Mouse (Mus musculus) midbrain, embryonic 10.5 days (tissue): Measurements from ENCODE around the gene Spaca5. TPM values are rescaled to one million over a fixed set of nuclear protein-coding genes. Genes with fewer than 3 reads are reported as not detected.
A peak's percentile ranks its signal among the peaks of the same experiment; 100 is the strongest.

Experiments used
- DNase-seq: peaks from one replicate; pipeline ENCODE4 v3.0.0-alpha.2; 2017; ENCODE audit warnings: low spot score
- H3K27ac ChIP-seq: fragments of 300-500 bp; sonication (generic); replicated peaks from 2 replicates; pipeline ENCODE4 v1.5.1; 2016; ENCODE audit warnings: mild to moderate bottlenecking
- H3K27me3 ChIP-seq: fragments of 300-500 bp; sonication (generic); 2 replicates; pipeline ENCODE4 v1.6.1; 2016; ENCODE audit warnings: low read depth, mild to moderate bottlenecking; ENCODE audit not compliant: poor library complexity, severe bottlenecking
- H3K36me3 ChIP-seq: fragments of 300-500 bp; sonication (generic); 2 replicates; pipeline ENCODE4 v1.6.1; 2016; ENCODE audit warnings: mild to moderate bottlenecking, moderate library complexity
- H3K4me1 ChIP-seq: fragments of 300-500 bp; sonication (generic); 2 replicates; pipeline ENCODE4 v1.6.1; 2016
- H3K4me3 ChIP-seq: fragments of 300-500 bp; sonication (generic); 2 replicates; pipeline ENCODE4 v1.5.1; 2016; ENCODE audit warnings: mild to moderate bottlenecking, moderate library complexity
- H3K9me3 ChIP-seq: fragments of 300-500 bp; sonication (generic); replicated peaks from 2 replicates; pipeline ENCODE4 v1.6.1; 2016; ENCODE audit warnings: mild to moderate bottlenecking
- WGBS: fragments of 180-500 bp; shearing (Covaris S2); methylation state at CpG from one replicate; pipeline ENCODE4 v1.1.7; 2016; 5-methylcytosine and 5-hydroxymethylcytosine counted together
- polyA plus RNA-seq: library from polyadenylated mRNA; unstranded; fragments of >200 nt; fragmentation: Nextera tagmentation; extraction: Ambion mirVana; gene quantifications from 2 replicates; pipeline ENCODE4 v1.2.1, GENCODE M21; 2016

Gene Spaca5
- polyA plus RNA-seq: not detected in 2 replicates

DNA sequence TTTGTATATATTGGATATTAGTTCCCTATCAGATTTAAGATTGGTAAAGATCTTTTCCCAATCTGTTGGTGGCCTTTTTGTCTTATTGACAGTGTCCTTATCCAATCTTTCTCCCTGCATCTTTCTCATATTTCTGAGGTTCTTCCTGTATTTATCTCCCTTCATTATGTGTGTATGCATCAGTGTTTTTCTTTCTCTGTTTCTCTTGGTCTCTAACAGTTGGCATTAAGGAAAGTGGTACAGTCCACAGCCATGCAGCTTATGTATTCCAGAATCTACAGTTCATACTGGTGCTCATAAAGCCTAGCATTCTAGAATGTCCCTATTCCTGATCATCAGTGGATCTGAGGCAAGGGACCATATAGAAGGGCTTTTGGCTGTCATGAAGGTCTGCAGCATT is at the start of gene Spaca5:
Spaca5 (plus strand) TSS at position 301 of the 400 bp plus-strand sequence.
- Histone ChIP-seq H3K4me1 (no peaks in the 10 kb centered on the region), H3K4me3 (no peak within 1 kb of the TSS), H3K9me3 (peaks cover 2% of the 10 kb centered on the region; the same call in 1 of the 2 replicates), H3K27me3 (no peaks in the 10 kb centered on the region), H3K27ac (no peak within 1 kb of the TSS), H3K36me3 (no peaks in the 10 kb centered on the region)
- DNase-seq: no peak

DNA sequence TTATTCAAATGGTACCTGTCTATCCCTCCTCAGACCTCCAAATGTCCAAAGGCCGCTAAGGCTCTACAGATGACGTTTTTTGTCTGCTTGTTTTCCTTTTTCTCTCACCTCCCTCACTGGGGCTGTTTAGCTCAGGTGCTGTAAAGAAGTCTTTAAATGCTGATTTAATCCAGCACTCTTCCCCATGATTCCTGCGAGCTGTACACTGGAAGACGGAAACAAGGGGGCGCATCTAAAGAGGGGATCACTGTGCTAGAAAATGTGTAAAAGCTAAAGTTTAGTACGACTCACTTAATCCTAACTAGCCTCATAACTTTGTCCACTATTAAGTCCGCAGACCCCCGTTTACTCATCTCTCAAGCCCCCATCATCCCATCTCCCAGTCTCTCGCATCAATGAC is 6.7 kb upstream of the Spaca5 start:
- no peak for DNase-seq
- Histone ChIP-seq H3K4me1 (no peaks in the 10 kb centered on the region), H3K27ac (peak overlapping the region; percentile 76), H3K9me3 (0 out of 2 replicates have a peak, but pooled peaks cover 2% of the 10 kb centered on the region), H3K4me3 (peak overlapping the region; percentile 58), H3K27me3 (no peaks in the 10 kb centered on the region), H3K36me3 (no peaks in the 10 kb centered on the region)
- 24% methylated on average over 9 of the region's 9 CpGs for WGBS

DNA sequence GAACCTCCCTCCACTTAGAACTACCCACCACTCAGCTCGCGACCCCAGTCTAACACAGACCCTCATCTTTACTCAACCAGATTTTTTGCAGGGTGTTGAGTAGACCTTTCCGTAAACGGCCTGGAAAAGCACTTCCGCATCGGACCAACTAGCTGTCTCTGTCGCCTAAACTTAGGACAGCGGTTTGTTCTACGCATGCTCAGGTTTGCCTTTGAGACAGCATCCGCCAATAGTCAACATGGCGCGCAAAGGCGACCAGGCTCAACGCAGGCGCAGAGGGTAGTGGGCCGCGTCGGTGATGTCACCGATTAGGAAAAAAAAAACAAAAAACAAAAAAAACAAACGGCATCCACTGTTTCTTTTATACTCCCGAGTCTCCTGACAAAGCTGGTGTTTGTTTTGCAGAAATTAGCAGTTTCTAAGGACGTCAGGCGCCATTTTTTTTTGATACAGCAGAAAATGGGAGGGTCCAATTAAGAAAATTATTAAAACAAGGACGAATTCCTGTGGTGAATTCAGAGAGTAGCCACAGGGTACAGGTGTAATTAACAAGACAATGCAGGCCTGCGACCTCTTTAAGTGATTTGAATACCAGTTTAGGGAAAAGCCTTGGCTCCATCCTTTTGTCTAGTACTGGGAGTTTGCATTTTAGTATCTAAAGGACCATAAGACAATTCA is 6.2 kb upstream of the Spaca5 start, which contains the start of gene Zfp182:
Zfp182 (minus strand) TSS at position 451 of the 678 bp plus-strand sequence.
- Histone ChIP-seq H3K4me3 (peak within 1 kb of the TSS; percentile 58), H3K4me1 (no peaks in the 10 kb centered on the region), H3K9me3 (0 out of 2 replicates have a peak, but pooled peaks cover 2% of the 10 kb centered on the region), H3K27me3 (no peaks in the 10 kb centered on the region), H3K27ac (peak within 1 kb of the TSS; percentile 76), H3K36me3 (no peaks in the 10 kb centered on the region)
- 28% methylated on average over 25 of the region's 25 CpGs for WGBS
- peak; percentile 69 for DNase-seq

DNA sequence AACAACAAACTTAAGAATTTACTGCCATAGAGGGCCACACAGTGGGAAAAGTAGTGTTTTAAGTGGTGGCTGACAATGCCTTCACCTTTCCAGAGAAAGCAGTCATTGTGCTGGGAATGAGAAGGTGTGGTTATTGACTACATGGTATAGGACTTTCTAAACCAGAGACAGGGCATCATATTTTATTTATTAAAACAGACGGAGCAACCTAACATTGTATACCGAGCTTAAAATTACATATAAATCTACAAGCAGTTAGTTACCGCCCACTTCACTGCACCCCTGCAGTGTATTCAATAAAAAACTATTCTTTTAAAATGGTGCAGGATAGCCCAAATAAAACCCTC is 5.7 kb upstream of the Spaca5 start:
- H3K36me3 ChIP-seq: no peaks in the 10 kb centered on the region
- H3K4me1 ChIP-seq: no peaks in the 10 kb centered on the region
- peak overlapping the region; percentile 58 for H3K4me3 ChIP-seq
- H3K27me3 ChIP-seq: no peaks in the 10 kb centered on the region
- H3K27ac ChIP-seq: peak overlapping the region; percentile 76
- WGBS: 80% methylated on average over 3 of the region's 3 CpGs
- no peak for DNase-seq
- 0 out of 2 replicates have a peak, but pooled peaks cover 2% of the 10 kb centered on the region for H3K9me3 ChIP-seq

DNA sequence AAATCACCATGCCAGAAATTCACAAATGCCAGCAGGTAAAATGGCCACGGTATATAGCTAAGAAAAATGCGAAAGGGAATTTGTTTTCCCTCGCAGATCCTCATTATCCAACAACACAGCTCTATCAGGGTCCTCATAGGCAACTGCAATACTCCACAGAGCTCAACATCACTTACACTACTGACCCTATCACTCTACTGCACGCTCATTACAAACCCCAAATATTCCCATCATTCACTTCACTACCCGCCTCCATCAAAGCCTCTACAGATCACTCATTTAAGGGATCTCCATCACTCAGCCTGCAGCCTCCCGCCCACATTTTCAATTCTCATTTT is 20.4 kb downstream of the Spaca5 start:
- DNase-seq: no peak
- Histone ChIP-seq H3K4me3 (peak overlapping the region; percentile 55), H3K27me3 (no peaks in the 10 kb centered on the region), H3K4me1 (no peaks in the 10 kb centered on the region), H3K36me3 (peaks cover 2% of the 10 kb centered on the region; the same call in 1 of the 2 replicates), H3K9me3 (no peaks in the 10 kb centered on the region; the same call in 1 of the 2 replicates), H3K27ac (peak overlapping the region; percentile 74)
- 34% methylated on average over 6 of the region's 6 CpGs for WGBS

DNA sequence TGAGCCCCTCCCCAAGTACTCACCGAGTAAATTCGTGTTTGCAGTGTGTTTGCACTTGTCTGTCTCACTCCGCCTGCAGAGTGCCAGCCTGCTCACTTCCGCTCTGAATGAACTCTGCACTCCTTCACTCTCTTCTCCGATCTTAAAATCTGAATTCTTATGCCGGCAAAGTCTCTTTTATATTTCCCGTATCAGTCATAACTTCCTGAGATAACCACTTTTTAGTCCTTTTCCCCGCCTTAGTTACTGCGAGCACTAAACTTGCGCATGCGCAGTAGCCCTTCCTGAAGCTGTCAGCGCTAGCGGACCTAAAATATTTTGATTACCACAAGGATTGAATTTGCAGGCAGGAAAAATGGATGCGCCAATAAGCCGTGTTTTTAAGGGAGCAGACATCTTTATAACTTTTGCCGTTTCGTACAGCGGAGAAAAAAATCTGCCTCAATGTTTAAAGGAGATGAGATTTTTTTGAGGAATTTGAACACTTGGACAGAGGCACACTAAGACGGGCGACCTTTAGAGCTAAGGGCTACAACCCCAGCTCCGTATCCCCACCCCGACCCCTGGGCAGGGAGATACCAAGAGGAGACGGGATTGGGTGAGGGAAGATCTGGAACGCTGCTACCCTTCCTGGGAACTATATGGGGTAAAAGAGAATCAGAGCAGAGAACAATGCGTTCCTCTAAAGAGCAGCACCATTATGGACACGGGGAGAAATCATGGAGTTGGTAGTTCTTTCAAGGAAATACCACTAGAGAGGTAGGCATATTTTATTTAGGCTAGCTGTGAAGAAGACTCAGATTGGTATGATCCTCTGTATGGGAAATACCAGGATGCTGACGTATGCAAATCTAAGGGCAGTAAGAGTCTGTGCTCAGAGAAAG is 21.0 kb downstream of the Spaca5 start, which contains the start of gene Zfp300:
Zfp300 (minus strand) TSS at position 545 of the 884 bp plus-strand sequence.
- peak within 1 kb of the TSS; percentile 74 for H3K27ac ChIP-seq
- H3K4me1 ChIP-seq: no peaks in the 10 kb centered on the region
- H3K4me3 ChIP-seq: peak within 1 kb of the TSS; percentile 55
- no peaks in the 10 kb centered on the region for H3K36me3 ChIP-seq
- H3K27me3 ChIP-seq: no peaks in the 10 kb centered on the region
- no peaks in the 10 kb centered on the region; the same call in 1 of the 2 replicates for H3K9me3 ChIP-seq
- 17% methylated on average over 27 of the region's 27 CpGs for WGBS
- peak; percentile 50 for DNase-seq

DNA sequence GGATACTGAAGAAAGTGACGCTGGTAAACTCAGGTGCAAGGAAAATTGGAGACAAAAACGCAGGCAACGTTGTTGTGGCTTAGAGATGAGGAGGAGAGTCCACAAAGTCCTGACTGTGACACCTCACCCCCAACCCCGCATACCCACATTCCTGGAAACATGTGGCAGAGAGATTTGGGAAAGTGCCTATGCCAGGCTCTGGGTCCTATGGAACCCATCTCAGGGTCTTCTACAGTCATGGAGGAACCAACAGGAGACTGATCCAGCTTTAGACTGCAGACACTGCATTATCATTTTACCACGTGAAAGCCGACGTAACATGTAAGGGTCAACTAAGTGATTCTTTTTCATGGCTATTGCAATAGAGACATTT is 21.6 kb downstream of the Spaca5 start:
- H3K27ac ChIP-seq: peak overlapping the region; percentile 74; the same call in 1 of the 2 replicates
- no peaks in the 10 kb centered on the region for H3K9me3 ChIP-seq
- 56% methylated on average over 7 of the region's 7 CpGs for WGBS
- H3K4me3 ChIP-seq: peak overlapping the region; percentile 55
- no peaks in the 10 kb centered on the region for H3K27me3 ChIP-seq
- no peak for DNase-seq
- no peaks in the 10 kb centered on the region for H3K4me1 ChIP-seq
- no peaks in the 10 kb centered on the region for H3K36me3 ChIP-seq

DNA sequence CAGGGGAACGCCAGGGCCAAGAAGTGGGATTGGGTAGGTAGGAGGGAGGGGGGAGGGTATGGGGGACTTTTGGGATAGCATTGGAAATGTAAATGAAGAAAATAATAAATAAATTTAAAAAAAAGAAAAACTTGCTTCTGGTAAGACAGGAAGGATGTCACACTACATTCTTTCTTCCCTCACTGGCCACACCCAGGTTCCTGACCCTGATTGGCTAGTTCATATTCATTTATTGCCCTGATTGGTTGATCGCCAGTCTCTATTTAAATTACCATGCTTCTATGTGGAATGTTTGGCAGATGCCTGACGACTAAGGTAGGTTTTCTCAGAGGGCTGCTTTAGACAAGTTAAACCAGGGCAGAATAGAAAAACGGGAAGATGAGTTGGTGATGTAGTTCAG is 47.3 kb downstream of the Spaca5 start, which contains the start of gene Ssxa1:
Ssxa1 (plus strand) TSS at position 301 of the 400 bp plus-strand sequence.
- no peak within 1 kb of the TSS for H3K27ac ChIP-seq
- H3K27me3 ChIP-seq: no peaks in the 10 kb centered on the region
- H3K9me3 ChIP-seq: no peaks in the 10 kb centered on the region
- no peak for DNase-seq
- no peaks in the 10 kb centered on the region for H3K4me1 ChIP-seq
- H3K36me3 ChIP-seq: no peaks in the 10 kb centered on the region
- 87% methylated on average over 4 of the region's 4 CpGs for WGBS
- no peak within 1 kb of the TSS for H3K4me3 ChIP-seq

Other genes starting within 250 kb of the Spaca5 start
- gene Timp1, start 198.2 kb upstream of the Spaca5 start, polyA plus RNA-seq: 8.8 and 10.6 TPM in 2 replicates
- 4.0 and 6.8 TPM in 2 replicates for gene Syn1, start 147.4 kb upstream of the Spaca5 start, polyA plus RNA-seq
- gene Cfp, start 136.9 kb upstream of the Spaca5 start, polyA plus RNA-seq: 3.6 and 5.1 TPM in 2 replicates
- 9.6 and 12.3 TPM in 2 replicates for gene Elk1, start 117.8 kb upstream of the Spaca5 start, polyA plus RNA-seq
- gene Uxt, start 106.4 kb upstream of the Spaca5 start, polyA plus RNA-seq: 65.5 and 73.3 TPM in 2 replicates
- gene Zfp182, start 6.1 kb upstream of the Spaca5 start, polyA plus RNA-seq: 6.4 and 6.7 TPM in 2 replicates
- gene Zfp300, start 21.1 kb downstream of the Spaca5 start, polyA plus RNA-seq: 2.2 and 2.4 TPM in 2 replicates
- gene Ssxa1, start 47.4 kb downstream of the Spaca5 start, polyA plus RNA-seq: not detected in 2 replicates
- not detected in 2 replicates for gene Gm21876, start 107.2 kb downstream of the Spaca5 start, polyA plus RNA-seq